Mouse (Mus musculus) heart, adult 2 months (tissue): ENCODE results near the gene 1700029P11Rik.
A peak's percentile ranks its signal among the peaks of the same experiment; 100 is the strongest.

ENCODE experiments used
- CTCF ChIP-seq: fragments of 200-600 bp; IDR thresholded peaks from 2 replicates; pipeline ENCODE4 v1.8.1; 2022; ENCODE audit warnings: antibody characterized with exemption, mild to moderate bottlenecking, moderate library complexity
- EP300 ChIP-seq: fragments of 200-500 bp; IDR thresholded peaks from 2 replicates; pipeline ENCODE4 v1.6.1; 2011; ENCODE audit warnings: low read depth, low read length, control low read depth; ENCODE audit not compliant: insufficient read depth
- POLR2A ChIP-seq: fragments of 200-500 bp; IDR thresholded peaks from 2 replicates; pipeline ENCODE4 v1.6.1; 2011; ENCODE audit warnings: mild to moderate bottlenecking, low read depth, low read length, control low read depth; ENCODE audit not compliant: insufficient read depth

GRCm38 (mm10) chr15:81941010-81941409 lies 39.3 kb upstream of the 1700029P11Rik start:
- no peak for TF ChIP-seq POLR2A
- no peak for TF ChIP-seq EP300
- TF ChIP-seq CTCF: peak; percentile 32
